Mouse (Mus musculus) embryo, embryonic 10 days (tissue): ENCODE measurements around the gene Necab3.

Experiments
- DNase-seq: peaks from one replicate; pipeline ENCODE4 v3.0.0-alpha.2; 2015; ENCODE audit warnings: low spot score

Gene Necab3

DNA sequence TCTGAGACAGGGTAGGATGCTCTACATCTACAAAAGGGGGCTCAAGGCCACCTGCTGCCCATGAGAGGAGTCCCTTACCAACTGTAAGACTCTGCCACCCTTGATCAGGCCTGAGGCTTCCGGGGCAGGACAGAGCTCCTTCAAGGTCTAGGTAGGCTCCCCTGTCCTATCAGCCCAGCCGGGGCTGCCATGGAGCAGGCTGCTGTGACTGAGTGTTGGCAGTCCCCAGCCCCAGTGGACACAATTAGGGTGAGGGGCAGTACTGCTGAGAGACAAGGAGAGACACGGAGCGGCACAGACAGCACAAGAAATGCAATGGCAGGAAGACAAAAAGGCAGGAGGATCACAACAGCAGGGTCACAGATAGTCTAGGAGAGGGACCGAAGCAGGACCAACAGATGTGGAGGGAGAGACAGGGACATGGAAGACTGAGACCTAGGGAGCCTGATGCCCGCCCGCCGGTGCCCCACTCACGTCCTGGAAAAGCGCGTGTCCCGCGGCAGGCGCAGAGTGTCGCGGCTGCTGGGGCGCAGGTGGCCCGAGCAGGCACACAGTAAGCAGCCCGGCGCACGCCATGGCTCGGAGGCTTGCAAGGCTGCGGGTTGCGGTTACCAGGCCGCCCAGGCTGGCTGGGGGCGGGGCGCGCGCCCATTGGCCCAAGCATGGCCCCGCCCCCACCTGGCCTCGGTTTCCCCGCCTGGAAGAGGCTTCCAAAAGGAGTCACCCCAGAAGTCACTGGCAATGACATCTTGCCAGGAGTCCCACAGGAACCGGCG, at the start of gene Necab3:
Gene Necab3 (minus strand): TSS at position 627 of the 776 bp plus-strand sequence.
- peak; percentile 60 for DNase-seq

DNA sequence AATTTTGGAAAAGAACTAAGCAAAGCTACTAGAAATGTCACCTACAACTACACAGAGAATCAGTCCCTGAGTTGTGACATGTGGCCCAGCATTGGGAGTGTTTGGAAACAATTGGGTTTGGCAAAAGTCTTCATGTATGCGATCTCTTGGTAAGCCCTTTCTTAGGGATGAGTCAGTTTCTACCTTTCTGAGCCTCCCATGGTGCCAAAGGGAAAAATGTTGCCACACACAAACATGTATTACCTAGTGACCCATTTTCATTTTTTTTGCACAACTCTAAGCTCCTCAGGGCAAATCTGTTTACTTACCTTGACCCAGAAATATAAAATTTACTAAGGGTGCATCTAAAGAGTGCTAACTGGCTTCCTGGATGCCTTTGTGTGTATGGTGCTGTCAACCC, 48.3 kb upstream of the Necab3 start:
- no peak for DNase-seq

DNA sequence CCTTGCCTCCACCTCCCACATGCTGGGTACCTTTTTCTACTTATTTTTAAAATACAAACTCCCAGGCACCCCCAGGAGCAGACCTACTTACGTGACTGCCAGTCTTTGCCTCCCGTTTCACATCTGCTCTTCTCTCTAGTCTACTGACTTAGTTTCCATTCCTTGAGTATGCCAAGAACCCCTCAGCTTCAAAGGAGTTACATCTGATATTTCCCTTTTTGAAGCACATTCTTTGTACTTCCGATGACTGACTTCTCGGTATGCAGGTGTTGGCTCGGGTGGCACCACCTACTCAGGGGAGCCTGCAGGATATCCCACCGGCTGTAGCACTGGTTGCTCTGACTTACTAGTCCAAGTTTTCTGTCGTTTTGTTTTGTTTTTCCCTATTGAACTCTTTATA, 45.5 kb upstream of the Necab3 start:
- no peak for DNase-seq

DNA sequence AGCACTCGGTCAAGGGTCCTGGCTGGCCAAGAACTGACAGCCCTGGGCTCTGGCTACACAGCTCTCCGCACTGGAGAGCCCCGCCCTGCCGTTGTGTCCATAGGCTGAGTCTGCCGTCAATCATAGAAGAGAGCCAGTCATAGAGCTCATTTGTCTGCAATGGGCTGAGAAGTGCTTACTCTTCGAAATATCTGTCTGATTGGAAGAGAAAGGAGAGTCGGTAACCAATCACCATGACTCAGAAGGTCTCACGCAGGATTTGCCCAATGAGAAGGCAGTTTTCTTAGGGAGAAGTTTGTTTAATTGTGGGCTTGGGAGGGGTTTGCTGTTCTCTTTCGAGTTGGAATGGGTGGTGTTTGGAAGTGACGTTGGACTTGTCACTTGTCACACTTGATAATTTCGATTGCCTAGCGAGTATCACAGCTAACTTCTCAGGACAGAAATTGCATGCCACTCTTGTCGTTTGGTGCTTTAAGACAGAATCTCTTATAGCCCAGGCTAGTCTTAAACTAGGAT, 45.0 kb upstream of the Necab3 start, which contains the start of gene Pxmp4:
Gene Pxmp4 (minus strand): TSS at position 71 of the 516 bp plus-strand sequence.
- peak; percentile 97 for DNase-seq

DNA sequence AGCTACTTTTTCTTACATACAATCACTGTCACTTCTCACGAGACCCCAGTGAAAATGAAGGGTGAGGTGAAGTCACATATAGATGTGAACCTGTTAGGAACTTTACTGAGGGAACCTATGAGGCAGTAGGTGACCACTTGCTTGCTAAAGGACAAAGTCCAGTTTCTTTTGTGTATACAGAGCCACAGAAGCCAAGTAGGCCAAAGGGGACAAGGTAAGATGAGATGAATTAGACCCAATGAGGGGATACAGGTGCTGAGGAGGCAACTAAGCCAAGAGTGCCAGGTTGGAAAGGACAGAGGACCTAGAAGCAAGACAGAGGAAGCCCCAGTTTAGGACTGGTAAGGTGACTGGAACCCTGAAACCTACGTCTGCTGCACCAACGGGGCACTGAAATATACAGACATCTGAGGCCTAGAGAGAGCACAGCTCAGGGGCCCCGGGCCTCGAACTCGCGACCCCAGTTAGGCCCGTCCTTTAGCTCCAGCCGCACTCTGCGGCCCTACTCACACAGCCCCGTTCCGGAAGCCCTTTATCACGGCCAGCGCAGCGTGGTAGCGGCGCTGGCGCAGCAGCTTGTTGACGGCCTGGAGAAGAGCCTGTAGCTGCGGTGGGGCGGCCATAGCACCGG, 44.4 kb upstream of the Necab3 start:
- no peak for DNase-seq

DNA sequence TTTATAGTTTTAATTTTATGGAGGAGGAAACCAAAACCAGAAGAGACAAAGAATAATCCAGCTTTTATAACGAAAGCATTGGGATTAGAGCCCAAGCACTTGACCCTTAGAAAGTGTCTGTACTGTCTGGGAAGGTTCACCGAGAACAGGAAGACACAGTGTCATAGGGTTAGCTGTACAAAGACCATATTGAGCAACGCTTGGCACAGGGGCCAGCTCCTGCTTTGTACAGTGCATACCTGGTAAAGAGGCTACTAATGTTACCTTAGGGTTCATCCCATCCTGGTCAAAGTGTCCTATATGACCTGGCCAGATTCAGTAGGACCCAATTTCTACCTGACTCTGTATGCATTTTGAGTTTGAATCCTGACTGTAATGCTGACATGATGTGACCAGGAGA, 42.6 kb upstream of the Necab3 start:
- DNase-seq: no peak

DNA sequence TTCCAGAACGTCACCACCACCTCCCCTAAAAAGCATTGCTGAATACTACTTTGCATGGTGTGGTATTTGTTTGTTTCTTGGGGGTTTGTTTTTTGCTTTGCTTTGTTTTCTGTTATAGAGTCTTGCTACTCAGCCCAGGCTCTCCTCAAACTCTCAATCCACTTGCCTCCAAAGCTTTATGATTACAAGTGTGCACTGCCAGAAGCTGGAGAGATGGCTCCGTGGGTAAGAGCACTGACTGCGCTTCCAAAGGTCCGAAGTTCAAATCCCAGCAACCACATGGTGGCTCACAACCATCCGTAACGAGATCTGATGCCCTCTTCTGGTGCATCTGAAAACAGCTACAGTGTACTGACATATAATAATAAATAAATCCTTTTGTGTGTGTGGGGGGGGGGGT, 41.9 kb upstream of the Necab3 start:
- DNase-seq: no peak

DNA sequence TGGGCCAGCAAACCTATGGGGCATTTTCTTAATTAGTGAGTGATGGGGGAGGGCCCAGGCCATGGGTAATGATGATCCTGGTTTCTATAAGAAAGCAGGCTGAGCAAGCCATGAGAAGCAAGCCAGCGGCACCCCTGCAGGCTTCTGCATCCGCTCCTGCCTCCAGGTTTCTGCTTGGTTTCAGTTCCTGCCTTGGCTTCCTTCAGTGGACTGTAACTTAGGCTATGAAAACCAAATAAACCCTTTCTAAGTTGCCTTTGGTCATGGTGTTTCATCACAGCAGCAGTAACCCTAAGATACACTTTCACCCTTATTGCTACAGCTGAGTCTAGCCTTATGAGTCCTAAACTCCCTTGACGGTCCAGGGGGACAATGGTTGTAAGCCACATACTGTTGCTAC, 38.7 kb upstream of the Necab3 start:
- no peak for DNase-seq

DNA sequence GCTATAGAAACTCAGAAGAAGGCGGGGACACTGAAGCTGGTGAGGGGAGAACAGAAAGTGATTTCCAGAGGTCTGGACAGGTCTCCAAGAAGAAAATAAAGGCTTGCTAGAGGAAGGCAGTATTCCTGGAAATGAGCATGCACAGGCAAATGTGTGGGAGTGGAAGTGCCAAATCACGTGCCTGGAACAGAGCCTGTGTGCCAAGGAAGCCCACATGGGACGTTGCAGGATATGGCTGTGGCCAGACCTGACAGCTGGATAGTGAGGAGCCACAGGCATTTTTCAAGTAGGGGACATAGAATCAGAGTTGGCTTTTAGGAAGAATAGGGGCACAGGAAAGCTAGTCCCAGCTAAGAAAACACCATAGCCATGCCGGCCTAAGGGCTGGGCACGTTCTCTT, 37.1 kb upstream of the Necab3 start:
- no peak for DNase-seq

DNA sequence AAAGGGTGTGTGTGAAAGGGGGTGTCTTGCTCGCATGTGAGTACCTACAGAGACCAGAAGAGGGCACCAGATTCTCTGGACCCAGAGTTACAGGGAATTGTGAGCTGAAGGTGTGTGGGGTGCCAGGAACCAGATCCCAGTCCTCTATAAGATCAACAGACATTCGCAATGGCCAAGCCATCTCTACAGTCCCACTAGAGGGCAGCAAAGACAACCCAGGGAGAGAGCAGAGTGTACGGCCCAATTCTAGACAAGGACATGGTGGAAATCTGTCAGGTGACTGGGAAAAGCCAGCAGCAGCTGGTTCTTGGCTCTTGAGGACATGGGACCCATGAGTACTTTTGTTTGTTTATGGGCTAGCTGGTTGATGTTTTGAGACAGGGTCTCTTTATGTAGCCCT, 34.3 kb upstream of the Necab3 start:
- DNase-seq: peak; percentile 59

DNA sequence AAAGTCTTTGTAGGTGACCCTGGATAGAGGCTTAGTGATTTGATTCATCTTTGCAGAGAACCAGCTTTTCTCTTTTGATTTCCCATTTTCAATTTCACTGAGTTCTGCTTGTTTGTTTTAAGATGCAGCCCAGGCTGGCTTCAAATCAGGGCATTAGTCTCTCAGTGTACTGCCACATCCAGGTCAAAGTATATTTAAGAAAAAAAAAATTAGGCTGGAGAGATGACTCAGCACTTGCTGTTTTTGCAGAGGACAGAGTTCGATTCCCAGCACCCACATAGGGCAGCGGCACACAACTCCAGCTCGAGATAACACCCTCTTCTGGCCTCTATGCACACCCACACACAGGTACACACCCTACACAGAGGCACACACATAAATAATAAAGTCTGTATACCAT, 32.5 kb upstream of the Necab3 start:
- no peak for DNase-seq

DNA sequence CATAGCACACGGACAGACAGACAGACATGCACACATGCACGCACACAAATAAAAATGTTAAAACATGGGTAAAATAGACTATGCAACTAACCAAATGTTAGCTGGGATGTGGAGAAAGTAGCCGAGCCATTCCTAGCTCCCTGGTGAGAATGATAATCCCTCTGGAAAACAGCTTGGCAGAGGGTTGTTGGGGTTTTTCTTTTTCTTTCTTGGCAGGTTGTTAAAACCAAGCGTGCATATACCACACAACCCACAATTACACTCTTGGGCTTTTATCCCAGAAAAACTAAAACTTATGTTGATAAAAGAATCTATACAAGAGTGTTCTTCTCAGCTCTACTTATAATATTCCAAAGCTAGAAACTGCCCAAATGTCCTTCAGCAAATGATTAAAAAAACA, 30.4 kb upstream of the Necab3 start:
- no peak for DNase-seq

DNA sequence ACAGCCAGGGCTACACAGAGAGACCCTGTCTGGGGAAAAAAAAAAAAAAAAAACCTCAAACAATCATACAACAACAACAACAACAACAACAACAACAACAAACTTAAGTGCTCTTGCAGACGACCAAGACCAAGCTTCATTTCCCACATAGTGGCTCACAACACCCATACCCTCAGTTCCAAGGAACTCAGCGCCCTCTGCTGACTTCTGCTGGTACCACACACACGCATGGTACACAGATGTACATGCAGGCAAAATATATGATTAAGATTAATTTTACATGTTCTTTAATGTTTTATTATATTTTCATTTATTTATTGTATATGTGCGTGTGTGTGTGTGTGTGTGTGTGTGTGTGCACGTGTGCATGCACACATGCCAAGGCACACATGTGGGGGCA, 27.7 kb upstream of the Necab3 start:
- DNase-seq: peak; percentile 69

DNA sequence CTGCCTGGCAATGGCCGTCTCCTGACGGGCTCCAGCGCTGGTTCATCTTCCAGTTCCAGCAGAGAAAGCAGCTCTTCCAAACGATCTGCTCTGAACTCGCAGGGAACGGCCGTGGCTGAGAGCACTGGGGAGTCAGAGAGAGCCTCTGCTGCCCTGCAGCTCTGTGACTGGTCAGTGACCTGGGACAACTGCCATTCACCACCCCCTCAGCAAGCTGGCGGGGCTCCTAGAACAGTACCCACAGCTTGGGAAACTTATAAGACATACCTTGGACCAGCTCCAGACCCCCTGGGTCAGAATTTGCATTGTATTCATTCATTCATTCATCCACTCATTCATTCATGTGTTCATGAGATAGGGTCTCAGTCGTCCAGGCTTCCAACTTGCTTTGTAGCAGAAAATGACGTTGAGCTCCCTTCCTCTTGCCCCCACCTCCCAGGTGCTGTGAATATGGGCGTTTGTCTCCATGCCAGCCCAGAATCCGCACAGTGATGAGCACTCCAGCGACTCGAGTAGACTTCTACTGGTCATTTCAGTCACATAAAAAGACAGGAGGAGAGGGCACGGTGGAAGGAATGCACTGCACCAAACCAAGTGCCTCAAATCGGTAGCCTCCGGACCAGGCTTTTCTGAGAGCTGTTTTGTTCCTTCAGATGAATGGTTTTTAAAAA, 26.4 kb upstream of the Necab3 start:
- DNase-seq: no peak

DNA sequence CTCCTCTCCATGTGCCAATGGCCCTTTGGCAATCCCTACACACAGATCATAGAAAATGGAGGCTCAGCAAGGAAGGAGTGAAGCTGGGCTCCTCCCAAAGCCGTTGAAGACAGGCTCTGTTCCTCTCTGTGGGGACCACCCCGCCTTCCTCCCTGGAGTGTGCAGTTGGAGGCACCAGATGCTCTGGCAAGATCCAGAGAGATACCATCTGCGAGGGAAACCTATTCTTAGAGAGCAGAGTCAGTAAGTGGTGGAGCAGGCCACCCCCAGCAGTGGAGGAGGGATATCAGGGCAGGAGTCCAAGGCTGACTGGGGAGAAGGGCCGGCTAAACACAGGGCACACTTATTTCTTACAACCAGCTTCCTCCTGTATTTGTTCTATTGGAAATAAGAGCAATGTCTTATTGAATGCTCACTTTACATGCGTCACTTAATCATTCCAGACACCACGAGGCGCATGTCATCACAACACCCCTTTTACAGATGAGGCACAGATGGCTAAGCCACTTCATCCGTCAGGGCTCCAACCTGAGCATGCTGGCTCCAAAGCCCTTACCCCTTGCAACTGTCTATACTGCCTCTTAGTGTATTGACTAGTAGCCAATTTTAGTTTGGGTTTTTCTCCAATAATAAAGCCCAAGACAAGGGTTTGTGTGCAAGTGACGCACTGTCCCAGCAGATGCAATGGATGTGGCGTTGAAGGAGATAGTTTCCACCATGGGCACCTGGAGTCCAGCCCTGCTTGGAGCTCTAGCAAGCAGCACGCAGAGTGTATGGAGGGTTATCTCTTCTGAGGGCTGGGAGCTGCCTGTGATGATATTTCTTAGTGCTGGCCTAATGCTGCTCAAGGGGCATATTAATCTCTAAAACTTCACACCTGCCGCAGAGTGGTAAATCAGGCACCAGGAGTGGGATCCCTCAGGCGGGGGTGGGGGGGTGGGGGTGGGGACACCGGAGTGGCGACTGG, 25.5 kb upstream of the Necab3 start:
- no peak for DNase-seq

DNA sequence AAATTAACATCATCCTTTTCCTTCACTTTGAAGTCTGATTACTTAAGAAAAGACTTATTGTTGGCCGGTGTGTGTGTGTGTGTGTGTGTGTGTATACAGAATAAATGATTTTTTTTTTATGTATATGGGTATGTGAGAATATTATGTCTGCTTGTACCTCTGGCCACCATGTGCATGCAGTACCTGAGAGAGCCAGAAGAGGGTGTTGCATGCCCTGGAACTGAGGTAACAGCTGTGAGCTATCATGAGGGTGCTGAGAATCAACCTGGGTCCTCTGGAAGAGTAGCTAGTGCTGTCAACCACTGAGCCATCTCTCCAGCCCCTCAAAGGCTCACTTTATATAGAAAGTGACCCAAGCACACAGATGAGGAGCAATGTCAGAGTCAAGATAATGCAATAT, 22.7 kb upstream of the Necab3 start:
- no peak for DNase-seq

DNA sequence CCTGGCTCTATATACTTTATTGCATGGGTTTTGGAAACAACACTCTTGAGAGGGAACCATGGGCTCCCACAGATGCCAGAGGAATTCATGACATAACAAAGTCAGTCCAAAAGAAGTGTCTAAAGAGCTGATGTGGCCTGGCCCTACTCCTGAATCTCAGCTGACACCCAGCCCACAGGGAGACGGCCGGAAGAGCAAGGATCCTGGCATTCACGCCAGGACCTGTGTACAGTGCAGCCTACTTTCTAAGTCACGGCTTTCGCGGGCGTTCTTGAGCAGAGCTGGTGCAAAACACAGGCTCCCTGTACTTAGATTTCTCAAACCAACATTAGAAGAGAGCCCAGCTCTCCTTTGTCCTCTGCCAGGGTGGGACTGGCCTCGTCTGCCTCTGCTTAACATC, 21.9 kb upstream of the Necab3 start:
- DNase-seq: no peak

DNA sequence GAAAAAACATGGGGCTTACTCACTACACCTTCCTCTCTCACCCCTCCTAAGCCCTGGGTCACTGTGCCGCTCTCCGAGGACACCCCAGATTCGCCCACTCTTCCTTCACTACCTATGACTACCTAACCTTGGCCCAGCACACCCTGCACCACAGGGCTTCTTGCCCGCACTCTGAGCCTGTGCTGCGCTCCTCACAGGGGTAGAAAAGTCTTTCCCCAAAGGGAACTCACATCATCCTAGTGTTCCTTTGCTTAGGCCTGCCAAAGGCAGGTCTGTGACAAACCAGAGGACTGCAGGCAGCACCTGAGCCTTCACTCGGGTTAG, 19.0 kb upstream of the Necab3 start:
- DNase-seq: no peak

DNA sequence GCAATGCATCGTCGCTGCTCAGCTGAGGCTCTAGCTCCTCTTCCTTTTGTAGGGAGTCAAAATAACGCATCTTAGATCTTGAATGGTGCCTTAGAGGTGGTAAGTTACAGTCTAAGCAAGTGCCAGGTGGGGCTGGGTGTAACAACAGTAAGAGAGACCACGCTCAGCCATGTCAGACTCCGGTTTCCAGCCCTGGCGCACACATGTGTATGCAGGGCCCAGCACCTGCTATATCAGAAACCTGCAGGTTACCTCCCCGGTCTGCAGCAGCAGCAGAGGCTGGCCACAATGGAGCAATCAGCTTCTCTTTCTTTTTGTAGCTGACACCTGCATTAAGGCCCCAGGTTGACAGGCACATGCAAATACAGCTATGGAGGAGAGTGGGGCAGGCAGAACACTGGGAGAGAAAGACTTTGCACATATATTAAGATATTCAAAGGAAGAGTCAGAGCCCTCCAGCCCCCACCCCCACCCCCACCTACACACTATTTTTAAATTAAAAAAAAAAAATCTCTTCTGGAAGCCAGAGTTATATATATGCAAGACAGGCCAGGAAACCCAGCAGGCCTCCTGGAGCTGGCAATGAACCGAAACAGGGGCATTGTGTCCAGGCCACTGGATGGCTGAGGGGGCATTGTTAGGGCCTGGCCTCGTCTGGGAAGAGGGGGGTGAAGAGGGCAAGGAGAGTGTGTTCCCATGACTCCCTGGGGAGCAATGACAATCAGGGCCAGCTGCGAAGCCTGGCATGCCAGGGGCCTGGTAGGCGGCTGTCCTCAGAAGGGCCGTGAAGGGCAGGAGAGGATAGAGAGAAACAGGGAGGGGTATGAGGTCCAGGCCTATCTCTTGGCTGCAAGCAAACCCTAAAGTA, 18.4 kb upstream of the Necab3 start:
- DNase-seq: peak; percentile 71

DNA sequence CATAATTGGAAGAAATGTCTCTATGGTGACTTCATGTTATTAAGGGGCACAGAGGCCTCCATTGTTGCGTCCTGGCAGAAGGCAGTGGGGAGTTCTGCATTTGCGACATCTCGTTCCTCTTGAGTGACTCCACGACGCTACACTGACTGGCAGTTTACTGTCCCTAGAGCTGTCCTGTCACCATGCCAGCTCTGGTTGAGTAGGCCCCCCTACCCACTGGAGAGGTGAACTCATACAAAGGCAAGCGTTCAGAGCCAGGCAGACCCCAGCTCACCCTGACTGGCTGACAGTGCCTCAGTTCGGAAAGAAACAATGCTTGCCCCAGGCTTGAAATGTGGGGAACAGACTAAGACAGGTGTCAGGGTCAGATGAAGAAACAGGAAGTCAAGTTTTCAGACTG, 15.6 kb upstream of the Necab3 start:
- DNase-seq: no peak

DNA sequence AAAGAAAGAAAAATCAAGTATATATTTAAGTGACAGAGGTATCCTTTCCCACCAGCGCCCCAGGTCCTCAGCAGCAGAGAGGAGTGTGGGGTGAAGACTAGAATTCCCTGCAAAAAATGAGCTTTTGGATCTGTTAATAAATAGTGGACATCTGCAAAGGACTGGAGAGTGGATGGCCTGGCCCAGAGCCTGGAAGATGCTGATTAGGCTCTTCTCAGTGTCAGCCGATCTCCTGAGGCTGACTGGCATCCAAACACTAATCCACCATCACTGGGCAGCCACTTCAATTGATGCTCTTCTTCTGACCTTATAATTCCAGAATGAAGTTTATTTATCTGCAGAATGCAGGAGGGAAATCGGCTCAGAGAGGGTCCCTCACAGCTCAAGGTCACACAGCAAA, 14.3 kb upstream of the Necab3 start:
- no peak for DNase-seq
